Mouse (Mus musculus): ENCODE data around the gene Prkar2a.

DNA sequence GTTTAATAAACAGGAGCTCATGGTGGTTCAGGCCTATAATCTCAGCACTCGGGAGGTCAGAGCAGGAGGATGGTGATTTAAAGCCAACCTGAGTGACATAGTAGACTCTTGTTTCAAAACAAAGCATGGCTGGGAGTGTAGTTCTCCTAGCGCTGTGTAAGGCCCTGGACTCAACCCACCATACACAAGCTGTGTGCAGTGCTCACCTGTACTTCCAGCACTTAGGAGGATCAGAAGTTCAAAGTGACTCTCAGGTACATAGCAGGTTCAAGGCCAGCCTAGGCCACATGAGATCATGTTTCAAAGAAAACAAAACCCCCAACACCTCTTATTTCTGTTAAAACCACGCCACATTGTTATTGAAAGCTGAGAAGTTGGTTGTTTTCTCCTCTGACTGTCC lies 99.6 kb downstream of the Prkar2a start:
- TF ChIP-seq CTCF (IDR thresholded peaks at IDR 0.05; ENCODE audit: low read depth) (no peak), EP300 (optimal IDR thresholded peaks at IDR 0.05) (no peak)
